Mouse (Mus musculus): ENCODE measurements around the gene Fam178b.
"Not testable (repeated sequence)": the region's sequence is repeated elsewhere in the genome, so short reads cannot be mapped to it uniquely, and the experiment has no call there.

Gene Fam178b

GRCm38 (mm10) chr1:36625442-36625841 is 57.5 kb downstream of the Fam178b start:
- DNase-seq (ENCODE audit: low read depth) = no peak

- DNase-seq (ENCODE audit: low read depth) = not testable (repeated sequence)
Measured at GRCm38 (mm10) chr1:36615958-36616357, 67.0 kb downstream of the Fam178b start.

GRCm38 (mm10) chr1:36615188-36615587 is 67.8 kb downstream of the Fam178b start:
- no peak for DNase-seq (ENCODE audit: low read depth)

- no peak for DNase-seq (ENCODE audit: low read depth)
Measured at GRCm38 (mm10) chr1:36614584-36614983, 68.4 kb downstream of the Fam178b start.

GRCm38 (mm10) chr1:36613374-36613895 is 69.5 kb downstream of the Fam178b start:
- no peak for DNase-seq (ENCODE audit: low read depth)

GRCm38 (mm10) chr1:36612362-36612761 is 70.6 kb downstream of the Fam178b start:
- DNase-seq (ENCODE audit: low read depth) = no peak

- no peak for DNase-seq (ENCODE audit: low read depth)
Measured at GRCm38 (mm10) chr1:36611449-36612123, 71.4 kb downstream of the Fam178b start.

- no peak for DNase-seq (ENCODE audit: low read depth)
Measured at GRCm38 (mm10) chr1:36608211-36608610, 74.8 kb downstream of the Fam178b start.

- DNase-seq (ENCODE audit: low read depth) = no peak
Measured at GRCm38 (mm10) chr1:36606951-36607350, 76.0 kb downstream of the Fam178b start.

GRCm38 (mm10) chr1:36604254-36605156 is 78.5 kb downstream of the Fam178b start:
- DNase-seq (ENCODE audit: low read depth) = no peak

- peak; percentile 11 for DNase-seq (ENCODE audit: low read depth)
Measured at GRCm38 (mm10) chr1:36603361-36603760, 79.6 kb downstream of the Fam178b start.

- no peak for DNase-seq (ENCODE audit: low read depth)
Measured at GRCm38 (mm10) chr1:36602271-36602670, 80.7 kb downstream of the Fam178b start.

- DNase-seq (ENCODE audit: low read depth) = no peak
Measured at GRCm38 (mm10) chr1:36598411-36598810, 84.6 kb downstream of the Fam178b start.

GRCm38 (mm10) chr1:36596114-36596513 is 86.9 kb downstream of the Fam178b start:
- no peak for DNase-seq (ENCODE audit: low read depth)

GRCm38 (mm10) chr1:36595167-36595931 is 87.6 kb downstream of the Fam178b start:
- DNase-seq (ENCODE audit: low read depth) = no peak

- DNase-seq (ENCODE audit: low read depth) = no peak
Measured at GRCm38 (mm10) chr1:36593099-36593498, 89.9 kb downstream of the Fam178b start.

GRCm38 (mm10) chr1:36591408-36591807 is 91.6 kb downstream of the Fam178b start:
- DNase-seq (ENCODE audit: low read depth) = no peak

- DNase-seq (ENCODE audit: low read depth) = no peak
Measured at GRCm38 (mm10) chr1:36590664-36591063, 92.3 kb downstream of the Fam178b start.

GRCm38 (mm10) chr1:36589486-36589885 is 93.5 kb downstream of the Fam178b start:
- DNase-seq (ENCODE audit: low read depth) = no peak

GRCm38 (mm10) chr1:36588476-36589450 is 94.2 kb downstream of the Fam178b start:
- no peak for DNase-seq (ENCODE audit: low read depth)

- DNase-seq (ENCODE audit: low read depth) = no peak
Measured at GRCm38 (mm10) chr1:36587860-36588259, 95.1 kb downstream of the Fam178b start.
